8 mouse cellular contexts compared by ENCODE assay signal in the genomic region with DNA sequence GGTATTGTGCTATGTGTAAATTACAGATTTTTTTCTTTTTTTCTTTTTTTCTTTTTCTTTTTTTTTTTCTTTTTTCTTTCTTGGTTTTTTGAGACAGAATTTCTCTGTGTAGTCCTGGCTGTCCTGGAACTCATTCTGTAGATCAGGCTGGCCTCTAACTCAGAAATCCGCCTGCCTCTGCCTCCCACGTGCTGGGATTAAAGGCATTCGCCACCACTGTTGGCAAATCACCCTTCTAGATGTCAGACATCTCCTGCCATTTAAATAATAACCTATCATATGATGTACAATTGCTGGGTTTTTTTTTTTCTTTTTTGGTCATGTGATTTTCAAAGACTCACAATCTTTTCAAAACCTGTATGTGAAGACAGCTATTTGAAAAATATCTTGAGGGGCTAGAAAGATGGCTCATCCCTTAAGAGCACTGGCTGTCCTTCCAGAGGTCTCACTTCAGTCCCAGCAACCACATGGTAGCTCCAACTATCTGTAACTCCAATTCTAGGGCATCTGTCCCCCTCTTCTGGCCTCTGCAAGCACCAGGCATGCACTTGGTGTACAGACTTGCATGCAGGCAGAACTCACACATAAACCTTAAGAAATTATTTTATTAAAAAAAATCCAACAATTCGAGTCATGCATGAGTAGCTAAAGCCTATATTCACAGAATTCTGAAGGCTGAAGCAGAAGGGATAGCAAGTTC. TPM values are rescaled to one million over a fixed set of nuclear protein-coding genes. Genes with fewer than 3 reads are reported as not detected.
DNase-seq lines count a peak whose midpoint lies in the region; ATAC-seq and TF ChIP-seq lines count a peak whose summit lies in the region.

No protein-coding gene starts in this region.

- TF ChIP-seq EP300 in liver, postnatal 0 days (IDR thresholded peaks at IDR 0.05; ENCODE audit: low read depth), result no peak

- no peaks in the 10 kb centered on the region for H3K27me3 ChIP-seq in heart, embryonic 15.5 days
- H3K27me3 ChIP-seq in E14TG2a.4 (ENCODE audit: insufficient read depth, low read length), result no peaks in the 10 kb centered on the region
- no peaks in the 10 kb centered on the region for H3K27me3 ChIP-seq in forebrain, embryonic 14.5 days (replicated peaks; ENCODE audit: control insufficient read depth, insufficient read depth, low read length)
- H3K27me3 ChIP-seq in liver, postnatal 0 days (ENCODE audit: insufficient read depth, low read length), result no peaks in the 10 kb centered on the region

- intact Hi-C loops in heart, postnatal 10 days (cut with DNase I), result loop anchor here (2.0 to 10.0 kb wide), 3 partner anchors 41 to 457 kb away; a partner anchor contains a TSS
- intact Hi-C loops in left cerebral cortex, postnatal 25 days (cut with DNase I), result loop anchor here (2.0 to 5.0 kb wide), 2 partner anchors 375 to 463 kb away; a partner anchor contains a TSS

- H3K27ac ChIP-seq in heart, embryonic 15.5 days, result peak overlapping the region; percentile 100
- H3K27ac ChIP-seq in forebrain, embryonic 14.5 days (ENCODE audit: low read depth, low read length), result peak overlapping the region; percentile 100; the same call in 1 of the 2 replicates
- H3K27ac ChIP-seq in liver, postnatal 0 days (ENCODE audit: low read depth), result no peak overlapping the region

- 74% methylated on average over 4 of the region's 4 CpGs for WGBS in heart, embryonic 15.5 days
- WGBS in forebrain, embryonic 14.5 days, result 80% methylated on average over 4 of the region's 4 CpGs
- 66% methylated on average over 4 of the region's 4 CpGs for WGBS in liver, postnatal 0 days (ENCODE audit: insufficient replicate concordance)

- no peak overlapping the region for H3K9ac ChIP-seq in heart, embryonic 15.5 days
- H3K9ac ChIP-seq in forebrain, embryonic 14.5 days (ENCODE audit: low read length), result no peak overlapping the region
- H3K9ac ChIP-seq in liver, postnatal 0 days (replicated peaks), result no peak overlapping the region

- peak overlapping the region; percentile 85 for H3K4me3 ChIP-seq in heart, embryonic 15.5 days
- H3K4me3 ChIP-seq in E14TG2a.4 (replicated peaks; ENCODE audit: low read length), result peak overlapping the region; percentile 90
- peak overlapping the region; percentile 99; the same call in 1 of the 2 replicates for H3K4me3 ChIP-seq in forebrain, embryonic 14.5 days (ENCODE audit: low read depth, low read length)
- H3K4me3 ChIP-seq in liver, postnatal 0 days (ENCODE audit: low read depth, low read length), result peak overlapping the region; percentile 99

- peaks cover 11% of the 10 kb centered on the region for H3K4me1 ChIP-seq in heart, embryonic 15.5 days (replicated peaks)
- H3K4me1 ChIP-seq in E14TG2a.4 (replicated peaks; ENCODE audit: low read depth, low read length), result peaks cover 34% of the 10 kb centered on the region
- H3K4me1 ChIP-seq in forebrain, embryonic 14.5 days (ENCODE audit: control insufficient read depth, insufficient read depth, low read length), result 0 out of 2 replicates have a peak, but pooled peaks cover 2% of the 10 kb centered on the region
- H3K4me1 ChIP-seq in liver, postnatal 0 days (ENCODE audit: insufficient read depth), result no peaks in the 10 kb centered on the region

- H3K4me2 ChIP-seq in heart, embryonic 15.5 days, result peak overlapping the region; percentile 67
- H3K4me2 ChIP-seq in forebrain, embryonic 14.5 days (ENCODE audit: low read length), result peak overlapping the region; percentile 53
- H3K4me2 ChIP-seq in liver, postnatal 0 days (ENCODE audit: low read depth, low read length), result peak overlapping the region; percentile 80

- DNase-seq in heart, postnatal 10 days, result no peak
- no peak for DNase-seq in forebrain, embryonic 14.5 days (ENCODE audit: low spot score)
- no peak for DNase-seq in liver, postnatal 0 days
- DNase-seq in left cerebral cortex, postnatal 25 days (ENCODE audit: low spot score in 2 of 2), result no peak
- DNase-seq in gastrocnemius, postnatal 25 days, result no peak

- TF ChIP-seq CTCF in E14TG2a.4 (conservative IDR thresholded peaks at IDR 0.05; ENCODE audit: low read length), result no peak
- peak; percentile 40 for TF ChIP-seq CTCF in liver, postnatal 0 days (IDR thresholded peaks at IDR 0.05; ENCODE audit: low read depth)

- no peaks in the 10 kb centered on the region for H3K36me3 ChIP-seq in heart, embryonic 15.5 days
- H3K36me3 ChIP-seq in E14TG2a.4 (ENCODE audit: insufficient read depth, low read length), result peaks cover 9% of the 10 kb centered on the region; the same call in 1 of the 2 replicates
- no peaks in the 10 kb centered on the region for H3K36me3 ChIP-seq in forebrain, embryonic 14.5 days (ENCODE audit: control insufficient read depth, insufficient read depth, low read length)
- H3K36me3 ChIP-seq in liver, postnatal 0 days (replicated peaks; ENCODE audit: insufficient read depth, low read length), result no peaks in the 10 kb centered on the region

- no peak for ATAC-seq in heart, embryonic 15.5 days (replicated peaks; ENCODE audit: insufficient number of reproducible peaks, insufficient read depth, low FRiP score, low read depth)
- ATAC-seq in forebrain, embryonic 14.5 days, result no peak
- no peak for ATAC-seq in liver, postnatal 0 days
- no peak for ATAC-seq in granulocyte monocyte progenitor cell, adult 5-6 weeks (replicated peaks; ENCODE audit: poor library complexity, severe bottlenecking)

- no peaks in the 10 kb centered on the region for H3K9me3 ChIP-seq in heart, embryonic 15.5 days (replicated peaks)
- H3K9me3 ChIP-seq in E14TG2a.4 (ENCODE audit: low read length), result no peaks in the 10 kb centered on the region
- H3K9me3 ChIP-seq in forebrain, embryonic 14.5 days (replicated peaks; ENCODE audit: control insufficient read depth, low read length), result no peaks in the 10 kb centered on the region
- no peaks in the 10 kb centered on the region for H3K9me3 ChIP-seq in liver, postnatal 0 days (ENCODE audit: low read length)

RNA-seq across cellular contexts. Expression of a gene that starts 2.3 kb away (rescaled TPM):
- 11.3 and 12.5 TPM in 2 replicates for polyA plus RNA-seq in heart, embryonic 15.5 days (2015; fragmentation: Nextera tagmentation; extraction: Ambion mirVana)
- 10 to 100 TPM; 46.0 to 49.3 TPM for total RNA-seq in heart, postnatal 10 days (2021)
- polyA plus RNA-seq in forebrain, embryonic 14.5 days (2014; fragmentation: Nextera tagmentation; extraction: Ambion mirVana), result 39.6 and 40.8 TPM in 2 replicates
- 4.1 and 4.7 TPM in 2 replicates for polyA plus RNA-seq in liver, postnatal 0 days (2015; fragmentation: Nextera tagmentation; extraction: Ambion mirVana)
- 22.0 and 23.1 TPM in 2 replicates for total RNA-seq in granulocyte monocyte progenitor cell, adult 5-6 weeks (2014; fragmentation: Nextera tagmentation)
- 17.5 and 24.6 TPM in 2 replicates for total RNA-seq in granulocyte monocyte progenitor cell, adult 5-6 weeks (2017)
- total RNA-seq in left cerebral cortex, postnatal 25 days (2021), result 100 to 1,000 TPM; 118 to 119 TPM
- total RNA-seq in gastrocnemius, postnatal 25 days (2021), result 10 to 100 TPM; 27.0 to 27.2 TPM
